Mouse (Mus musculus) Muller cell, postnatal 12 days (primary cell): ENCODE measurements around the gene Ppp1r1c.

ENCODE experiments used
- DNase-seq: peaks from one replicate; pipeline ENCODE4 v3.0.0-alpha.2; 2015; ENCODE audit errors: inconsistent ontology term

Ppp1r1c gene

DNA sequence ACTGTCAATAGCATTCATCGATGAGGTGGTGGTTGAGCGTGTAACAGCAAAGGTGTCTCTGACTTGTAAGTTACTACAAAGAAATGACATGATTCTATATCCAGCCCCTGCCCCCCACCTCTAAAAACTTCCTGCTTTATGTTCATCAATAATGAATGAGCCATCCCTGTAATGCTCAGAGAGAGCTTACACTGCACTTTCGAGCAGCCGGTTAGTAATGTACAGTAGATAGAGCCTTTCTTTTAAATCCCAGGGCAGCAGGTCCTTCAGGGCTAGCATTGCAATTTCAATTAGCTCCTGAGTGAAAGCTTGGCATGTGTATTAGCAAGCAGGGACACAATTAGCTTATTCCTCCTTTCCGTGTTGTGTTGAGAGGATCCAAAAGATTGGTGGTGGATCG, at the start of gene Ppp1r1c:
Ppp1r1c (plus strand) TSS at position 206 of the 400 bp plus-strand sequence.
- no peak for DNase-seq

DNA sequence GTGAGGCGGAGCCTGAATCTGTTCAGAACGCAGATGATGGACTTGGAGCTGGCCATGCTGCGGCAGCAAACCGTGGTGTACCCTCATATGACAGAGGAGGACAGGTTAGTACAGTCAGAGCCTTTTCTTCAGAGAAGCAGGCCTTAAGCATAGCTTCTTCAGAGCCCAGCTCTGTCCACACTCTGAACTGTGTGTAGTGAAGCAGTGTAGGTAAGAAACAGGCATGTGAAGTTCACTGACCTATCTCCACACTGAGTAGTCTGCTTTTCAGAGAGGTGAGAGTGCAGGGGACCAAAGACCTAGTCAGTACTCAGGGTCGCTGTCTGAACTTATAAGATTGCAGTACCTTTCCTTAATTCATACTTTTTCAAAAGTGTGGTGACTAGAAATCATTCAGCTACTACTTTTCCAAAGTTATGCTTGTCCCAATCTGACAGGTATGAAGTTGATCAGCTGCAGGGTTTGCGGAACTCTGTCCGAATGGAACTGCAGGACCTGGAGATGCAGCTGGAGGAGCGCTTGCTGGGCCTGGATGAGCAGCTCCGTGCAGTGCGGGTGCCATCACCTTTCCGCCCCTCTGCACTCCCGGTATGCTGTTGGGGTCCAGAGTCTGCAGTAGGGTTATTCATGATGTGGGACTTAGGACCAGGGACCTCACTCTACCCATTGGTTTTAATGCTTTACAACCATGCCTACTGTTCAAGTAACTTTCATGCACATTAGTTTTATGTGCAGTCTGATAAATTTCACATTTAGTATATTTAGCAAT, 47.0 kb upstream of the Ppp1r1c start:
- DNase-seq, result no peak

DNA sequence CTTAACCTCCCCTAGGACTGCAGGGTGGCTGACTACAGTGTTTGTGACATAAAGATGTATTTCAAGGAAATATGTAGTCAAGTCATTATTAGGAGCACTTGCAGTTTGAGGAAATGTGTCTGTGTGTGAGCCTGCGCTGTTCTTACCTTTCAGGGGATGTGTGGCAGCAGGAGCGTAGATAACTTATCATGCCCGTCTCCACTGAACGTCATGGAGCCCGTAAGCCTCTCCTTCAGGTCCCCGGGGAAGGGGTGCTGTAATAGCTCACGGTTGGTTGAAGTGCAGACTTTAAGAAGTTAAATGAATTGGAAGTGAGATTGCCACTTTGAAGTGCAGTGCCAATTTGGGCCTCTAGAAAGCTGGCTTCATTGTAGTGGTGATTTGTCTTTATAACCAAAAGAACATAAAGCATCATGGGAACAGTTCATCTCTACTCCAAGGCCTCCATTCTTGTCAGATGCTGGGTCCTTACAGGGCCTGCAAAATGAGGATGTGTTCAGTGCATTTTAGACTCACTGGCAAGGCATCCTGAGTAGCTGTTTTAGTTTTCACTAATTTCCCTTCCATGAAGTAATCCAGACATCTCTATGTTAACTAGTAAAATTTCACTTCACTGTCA, 46.0 kb upstream of the Ppp1r1c start:
- DNase-seq, result no peak

DNA sequence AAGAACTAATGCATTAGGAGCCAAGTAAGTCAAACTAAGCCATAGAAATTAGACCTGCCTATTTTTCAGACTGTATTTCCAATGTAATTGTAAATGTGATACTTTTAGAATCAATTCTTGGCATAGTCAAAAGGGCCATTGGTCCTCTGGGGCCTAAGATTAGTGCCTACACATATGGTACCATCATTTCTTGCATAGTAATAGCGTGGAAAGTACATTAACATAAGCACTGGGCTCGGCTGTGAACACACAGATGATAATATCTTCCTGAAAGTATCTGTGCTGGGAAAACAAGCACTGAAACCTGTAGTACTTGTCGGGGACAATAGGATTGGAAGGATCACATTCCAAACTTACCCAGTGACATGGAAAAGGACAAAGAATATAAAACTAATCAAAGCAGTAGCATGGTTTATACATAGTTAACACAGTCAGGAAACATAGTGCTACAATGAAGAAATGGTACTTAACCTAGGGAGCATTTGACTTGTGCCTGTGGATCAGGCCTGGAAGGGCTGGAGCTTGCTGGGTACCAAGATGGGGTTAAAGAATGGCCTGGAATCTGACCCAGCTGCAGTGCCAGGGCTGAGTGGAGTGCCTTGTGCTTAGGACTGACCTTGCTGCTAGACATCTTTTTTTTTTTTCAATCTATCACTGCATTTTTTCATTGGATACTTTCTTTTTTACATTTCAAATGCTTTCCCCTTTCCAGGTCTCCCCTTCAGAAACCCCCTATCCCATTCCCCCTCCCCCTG, 42.9 kb upstream of the Ppp1r1c start:
- DNase-seq, result no peak

DNA sequence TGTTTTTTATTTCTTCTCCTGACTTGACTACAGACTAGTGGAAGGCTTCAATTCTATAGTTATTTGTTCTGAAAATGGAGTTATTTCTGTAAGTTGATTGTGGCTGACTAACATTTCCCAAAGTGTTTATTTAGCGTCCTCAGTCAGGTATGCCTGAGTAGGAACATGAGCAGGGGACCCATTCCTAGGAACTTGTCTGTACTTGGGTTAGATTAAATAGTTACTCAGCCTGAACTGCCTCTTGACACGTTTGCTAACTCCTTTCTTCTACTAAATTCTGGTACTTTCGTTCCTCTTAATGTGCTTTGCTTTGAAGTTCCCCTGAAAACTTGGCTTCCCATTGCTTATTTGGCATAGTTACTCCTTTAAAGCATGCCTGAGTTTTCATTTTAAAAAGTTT, 42.1 kb upstream of the Ppp1r1c start:
- DNase-seq, result no peak

DNA sequence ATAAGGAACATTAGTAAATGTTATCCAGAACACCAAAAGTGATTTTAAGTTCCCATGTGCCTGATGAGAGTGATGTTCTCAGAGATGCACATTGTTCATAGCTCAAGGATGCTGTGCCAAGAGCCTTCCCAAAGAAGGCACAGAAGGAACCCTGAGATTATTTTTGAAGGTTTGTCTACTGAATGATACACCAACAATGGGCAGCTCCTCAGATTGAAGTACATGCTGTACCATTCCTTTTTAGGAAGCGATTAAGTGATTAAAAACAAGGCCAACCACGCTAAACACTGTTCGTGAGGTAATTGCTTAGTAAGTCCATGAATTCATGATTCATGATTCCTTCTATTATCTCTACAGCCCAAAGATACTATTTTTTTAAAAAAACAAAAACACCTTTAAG, 32.3 kb upstream of the Ppp1r1c start:
- DNase-seq, result no peak

DNA sequence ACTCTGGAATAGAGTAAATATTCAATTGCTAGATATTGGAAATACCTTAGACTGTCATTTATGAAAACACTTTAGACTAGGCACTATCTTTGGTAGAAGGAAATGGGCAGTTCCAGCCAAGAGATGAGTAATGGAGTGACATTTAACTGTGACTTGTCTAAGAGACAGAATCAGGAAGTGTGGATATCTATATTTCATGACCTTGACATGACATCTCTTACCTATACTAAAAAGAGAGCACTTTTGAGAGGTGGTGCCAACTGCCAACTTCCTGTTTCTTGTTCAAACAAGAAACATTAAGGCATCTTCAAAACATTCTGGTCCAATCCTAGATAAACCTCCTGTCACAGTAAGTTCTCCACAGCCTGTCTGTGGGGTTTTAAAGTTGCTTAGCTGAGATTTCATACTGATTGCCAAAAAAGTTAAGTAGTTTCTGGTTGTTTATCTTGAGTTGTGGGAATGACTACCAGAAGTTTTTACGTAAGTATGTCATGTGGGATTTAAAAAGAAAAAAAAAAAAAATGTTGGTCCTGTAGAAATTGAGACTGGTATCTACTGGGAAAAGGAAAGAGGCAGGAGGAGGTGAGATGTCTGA, 29.8 kb upstream of the Ppp1r1c start:
- DNase-seq, result no peak

DNA sequence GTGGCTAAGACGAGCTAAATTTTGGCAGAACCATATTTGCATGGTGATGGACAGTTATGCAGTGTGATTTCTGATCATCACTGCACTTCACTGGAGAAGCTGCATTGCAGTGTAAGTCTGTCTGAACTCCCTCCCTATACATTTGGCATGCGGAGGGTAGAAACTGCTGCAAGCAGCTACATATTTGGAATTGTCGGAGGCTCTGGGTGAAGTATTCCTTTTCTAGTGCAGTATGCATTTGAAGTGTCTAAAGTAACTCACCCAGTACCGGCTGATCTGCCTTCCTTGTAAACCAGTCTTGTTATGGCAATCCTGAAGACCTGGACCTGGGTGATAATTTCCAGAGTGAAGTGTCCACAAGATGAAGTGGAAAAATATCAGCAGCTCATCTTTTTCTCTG, 25.9 kb upstream of the Ppp1r1c start:
- no peak for DNase-seq

DNA sequence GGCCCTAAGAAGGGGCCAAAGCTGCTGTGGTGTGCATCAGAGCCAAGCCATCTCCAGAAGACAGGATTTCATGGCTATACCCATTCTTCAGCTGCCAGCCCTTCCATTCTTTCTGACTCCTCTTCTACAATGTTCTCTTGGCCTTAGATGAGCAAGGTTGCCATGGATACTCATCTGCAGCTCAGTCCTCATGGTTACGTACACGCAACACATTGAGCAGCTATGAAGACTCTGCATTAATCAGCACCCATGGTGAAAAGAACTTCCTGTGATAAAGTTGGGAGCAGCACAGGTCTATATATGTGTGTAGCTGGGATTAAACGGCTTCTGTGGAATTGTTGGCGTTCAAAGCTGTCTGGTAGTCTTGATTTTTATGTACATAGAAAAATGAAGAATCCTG, 24.3 kb upstream of the Ppp1r1c start:
- no peak for DNase-seq

DNA sequence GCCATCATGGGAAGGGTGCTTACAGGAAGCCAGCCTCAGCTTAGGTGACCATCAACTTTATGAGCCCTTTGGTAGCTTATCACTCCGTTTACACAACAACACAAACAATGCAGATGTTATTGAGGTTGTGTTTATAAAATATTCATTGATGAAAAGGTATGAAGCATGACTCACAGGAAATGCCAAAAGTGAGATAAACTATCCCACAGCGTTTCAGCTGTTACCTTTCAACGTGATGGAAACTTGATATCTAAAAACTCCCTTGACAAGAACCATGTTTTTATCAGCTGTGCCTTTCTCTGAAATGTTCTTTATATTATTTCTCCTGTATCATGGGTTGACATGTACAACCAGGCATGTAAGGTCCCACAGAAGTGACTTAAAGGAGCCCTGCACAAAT, 16.7 kb upstream of the Ppp1r1c start:
- DNase-seq, result no peak

DNA sequence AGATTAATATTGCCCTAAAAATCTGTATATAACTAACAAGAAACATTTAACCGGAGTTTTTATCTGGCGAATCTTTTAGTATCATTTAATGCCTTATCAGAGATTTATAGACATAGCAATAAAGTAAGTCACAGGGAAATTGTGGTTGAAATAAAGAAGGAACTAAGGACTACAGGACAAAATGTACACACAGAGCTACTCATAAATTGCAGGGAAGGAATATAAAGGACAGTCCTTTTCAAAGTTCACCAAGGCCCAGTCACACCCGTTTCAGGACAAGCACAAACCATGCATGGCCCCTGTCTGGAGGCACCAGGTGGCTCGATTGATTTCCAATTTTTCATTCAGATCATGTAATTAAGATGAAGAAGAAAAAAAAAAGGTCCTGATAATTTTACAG, 12.4 kb upstream of the Ppp1r1c start:
- DNase-seq, result no peak

DNA sequence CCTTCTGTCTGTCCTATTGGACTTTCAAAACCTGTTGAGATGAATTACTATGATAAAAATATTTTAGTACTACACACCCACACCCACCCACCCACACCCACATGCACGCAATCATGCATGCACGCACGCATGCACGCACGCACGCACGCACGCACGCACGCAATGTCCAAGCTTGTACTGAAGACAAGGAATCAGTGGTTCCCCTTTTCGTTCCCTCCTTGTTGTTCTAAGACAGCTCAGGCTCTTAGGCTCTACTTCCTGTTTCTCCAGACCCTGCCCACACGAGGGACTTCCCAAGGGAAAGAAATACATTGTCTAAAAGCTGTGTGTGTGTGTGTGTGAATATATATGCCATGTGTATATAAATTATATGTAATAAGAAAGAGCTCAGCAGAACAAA, 11.6 kb upstream of the Ppp1r1c start:
- no peak for DNase-seq

DNA sequence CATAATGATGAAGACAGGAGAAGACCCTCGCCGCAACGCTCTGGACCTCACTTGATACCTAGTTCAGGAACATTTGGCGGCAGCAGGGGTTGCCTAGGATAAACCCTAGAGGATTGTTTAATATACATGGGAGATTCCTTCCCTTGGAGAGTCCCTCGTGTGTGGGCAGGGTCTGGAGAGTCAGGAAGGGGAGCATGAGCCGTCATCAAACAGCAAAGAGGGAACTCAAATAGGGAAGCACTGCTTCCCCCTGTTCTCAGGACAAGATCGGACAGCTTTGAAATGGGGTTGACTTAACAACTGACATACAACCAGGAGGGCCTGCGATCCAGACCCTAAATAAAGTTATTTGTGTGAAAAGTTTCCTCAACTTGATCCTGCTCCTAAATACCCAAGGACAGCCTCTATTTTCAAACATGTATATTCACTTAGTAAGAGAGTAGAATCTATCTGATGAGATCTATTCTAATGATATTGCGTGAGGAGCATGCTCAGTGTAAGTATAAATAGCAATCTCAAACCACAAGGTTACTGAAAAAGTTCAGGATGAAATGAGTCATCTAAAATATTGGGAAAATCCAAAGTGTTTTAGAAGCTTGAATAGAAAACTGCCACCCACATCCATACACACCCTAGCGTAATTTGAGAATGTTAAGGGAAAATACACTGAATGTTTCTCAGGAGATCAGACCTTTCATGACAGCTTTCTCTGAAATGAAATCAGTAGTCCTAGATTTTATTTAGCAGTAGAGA, 10.9 kb upstream of the Ppp1r1c start:
- peak; percentile 16 for DNase-seq

DNA sequence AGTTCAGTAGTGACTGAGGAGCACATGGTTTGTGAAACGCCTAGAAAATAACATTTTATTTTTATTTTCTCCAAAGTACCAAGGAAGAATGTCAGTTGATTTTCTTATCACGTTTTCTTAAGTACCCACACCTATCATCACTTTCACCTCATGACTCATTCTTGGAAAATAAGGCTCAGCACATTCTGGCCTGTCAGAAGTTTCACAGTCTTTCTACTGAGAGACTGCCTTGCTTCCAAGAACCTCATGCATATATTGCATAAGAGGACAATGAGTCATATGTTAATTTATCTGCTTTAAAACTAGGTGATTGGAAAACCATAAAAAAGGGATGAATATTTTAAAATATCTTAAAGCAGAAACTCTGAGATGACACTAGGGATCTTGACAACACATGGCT, 9.4 kb upstream of the Ppp1r1c start:
- DNase-seq, result peak; percentile 15

DNA sequence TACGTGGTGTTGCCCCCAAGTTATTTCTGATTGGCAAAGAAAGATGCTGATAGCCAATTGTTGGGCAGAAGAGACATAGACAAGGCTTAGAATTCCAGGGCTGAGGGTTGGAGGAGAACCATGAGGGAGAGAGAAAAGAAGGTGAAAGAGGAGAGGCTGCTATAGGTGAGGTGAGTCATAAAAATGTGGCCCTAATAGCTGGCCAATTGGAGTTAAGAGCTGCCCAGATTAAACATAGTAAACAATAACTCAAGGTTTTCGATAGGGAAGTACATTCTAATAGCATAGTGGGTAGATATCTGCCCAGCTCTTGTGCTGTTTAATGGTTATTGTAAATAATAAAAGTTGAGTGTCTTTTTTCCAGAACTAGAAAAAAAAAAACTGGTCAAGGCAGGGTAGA, 2.8 kb upstream of the Ppp1r1c start:
- no peak for DNase-seq

DNA sequence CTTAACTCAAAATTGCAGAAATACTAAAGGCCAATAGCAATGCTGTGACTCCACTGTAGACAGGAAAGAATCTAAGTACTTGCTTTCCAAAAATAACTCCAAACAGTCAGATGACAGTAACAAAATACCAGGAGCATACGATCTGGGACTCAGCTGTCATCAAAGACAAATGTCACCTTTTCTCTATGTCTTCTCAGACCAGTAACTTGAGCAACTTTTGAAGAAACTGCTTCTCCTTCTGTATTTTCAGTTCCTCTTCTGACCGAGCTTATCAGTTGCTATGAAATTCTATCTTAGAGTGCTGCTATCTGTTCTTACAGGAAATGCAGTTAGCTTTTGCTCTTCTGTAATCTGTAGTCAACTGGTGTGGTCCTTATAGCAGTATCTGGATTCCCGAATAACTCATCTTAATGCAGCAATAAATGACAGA, 6.1 kb downstream of the Ppp1r1c start:
- no peak for DNase-seq

DNA sequence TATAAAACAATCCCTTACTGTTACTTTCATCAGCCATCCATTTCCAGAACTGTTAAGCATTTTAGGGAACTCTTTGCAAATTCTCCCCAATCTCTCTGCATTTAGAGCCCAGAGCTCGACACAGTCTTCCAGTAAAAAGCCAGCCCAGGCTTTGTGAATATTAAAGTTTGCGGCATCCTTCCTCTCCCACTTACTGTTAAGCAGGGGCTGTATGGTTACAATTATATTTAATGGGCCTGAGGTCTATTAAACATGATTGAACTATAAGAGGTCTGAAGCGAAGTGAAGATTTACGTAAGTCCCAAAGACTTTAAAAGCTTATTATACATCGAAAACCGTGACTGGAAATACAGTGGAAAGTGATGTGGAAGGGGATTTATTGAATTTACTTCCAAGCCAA, 7.2 kb downstream of the Ppp1r1c start:
- DNase-seq, result no peak

DNA sequence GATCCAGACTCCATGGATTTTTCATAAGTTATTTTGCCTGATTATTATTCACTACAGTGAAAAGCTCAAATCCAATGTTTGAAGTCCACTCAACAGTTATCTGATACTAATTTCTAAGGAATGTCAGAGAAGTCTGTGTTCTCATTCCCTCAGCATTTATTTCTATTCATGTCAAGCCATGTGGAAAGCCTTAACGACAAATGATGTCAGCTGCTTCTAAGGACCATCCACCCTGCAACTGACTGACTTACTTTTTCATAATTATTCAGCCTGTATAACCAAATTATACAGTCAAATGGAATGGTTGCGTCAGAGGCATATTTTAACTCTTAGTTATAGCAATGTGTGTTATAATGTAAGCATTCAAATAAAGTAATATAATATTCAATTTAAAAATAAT, 8.3 kb downstream of the Ppp1r1c start:
- DNase-seq, result peak; percentile 86

DNA sequence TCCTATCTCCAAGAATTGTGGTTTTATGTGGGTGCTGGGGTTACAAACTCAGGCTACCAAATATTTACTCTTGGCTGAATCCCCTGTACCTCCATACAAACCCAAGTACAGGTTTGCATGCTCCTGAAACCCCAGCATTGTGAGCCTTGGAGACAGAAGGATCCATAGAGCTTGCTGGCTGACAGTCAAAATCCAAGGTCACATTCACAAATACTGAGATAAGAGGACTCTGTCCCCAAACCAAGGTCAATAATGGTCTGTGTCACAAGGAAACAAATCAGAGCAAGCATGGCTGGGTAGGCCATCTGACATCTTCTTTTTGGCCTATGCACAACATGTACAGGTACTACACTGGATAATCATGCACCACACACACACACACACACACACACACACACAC, 10.3 kb downstream of the Ppp1r1c start:
- DNase-seq, result no peak

DNA sequence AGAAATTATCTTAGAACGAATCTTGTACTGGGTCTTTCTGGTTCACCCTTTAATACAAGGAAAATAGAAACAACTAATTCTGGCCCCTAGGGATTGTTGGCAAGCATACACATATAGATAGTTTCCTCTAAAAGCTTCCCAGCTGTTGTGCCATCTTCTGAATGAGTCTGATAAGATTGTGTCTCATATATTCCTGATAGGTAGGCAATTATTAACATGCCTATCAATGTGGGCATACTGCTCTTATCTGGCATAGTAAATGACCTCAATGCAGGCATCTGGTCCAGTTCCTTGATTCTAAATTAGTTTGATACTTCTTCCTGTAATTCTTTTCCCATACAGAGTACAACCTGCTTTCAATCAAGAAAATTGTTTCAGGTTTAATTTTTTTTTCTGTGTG, 14.8 kb downstream of the Ppp1r1c start:
- DNase-seq, result no peak

DNA sequence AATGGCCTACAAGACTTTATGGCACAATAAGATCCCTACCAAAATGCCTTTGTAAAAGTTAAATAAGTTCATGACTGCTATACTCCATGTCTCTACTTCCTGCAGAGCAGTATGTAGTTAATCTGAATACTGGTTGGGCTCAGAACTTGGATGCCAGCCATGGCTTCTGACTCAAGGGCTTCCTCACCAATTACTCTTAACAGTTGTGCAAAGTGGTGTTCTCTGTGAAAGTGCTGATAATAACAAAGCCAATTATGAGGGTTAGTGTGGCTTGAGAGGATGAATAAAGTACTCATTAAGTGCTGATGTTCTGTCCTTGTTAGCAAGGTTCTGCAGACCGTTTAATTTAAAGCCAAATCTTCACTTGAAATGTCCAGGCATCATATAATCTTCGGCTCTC, 31.4 kb downstream of the Ppp1r1c start:
- peak; percentile 71 for DNase-seq

DNA sequence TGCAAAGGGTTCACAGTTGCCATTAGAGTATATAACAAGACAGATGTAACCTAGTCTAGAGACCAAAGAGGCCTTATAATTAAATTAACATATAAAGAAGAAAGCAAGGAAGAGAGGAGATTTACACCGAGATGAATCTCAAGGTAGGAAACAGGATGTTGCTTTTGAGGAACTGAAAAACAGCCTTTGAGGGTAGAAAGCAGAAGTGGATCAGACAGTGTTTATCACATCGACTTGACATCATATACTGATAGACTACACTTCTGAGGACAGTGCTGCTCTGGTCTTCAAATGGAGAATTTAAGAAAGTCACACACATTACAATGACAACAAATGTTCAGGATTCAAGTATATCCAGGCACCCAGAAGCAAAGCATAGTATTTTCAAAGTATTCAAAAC, 34.4 kb downstream of the Ppp1r1c start:
- no peak for DNase-seq
